Mouse (Mus musculus) retina, adult 2 months (tissue): ENCODE measurements at regions not wholly inside any gene's neighbourhood (a gene's known extent, or its start where the extent isn't known, plus 50 kb on each side); places are given as distances from the start of the nearest gene placed in this dataset.

Experiments
- DNase-seq: peaks from one replicate; pipeline ENCODE4 v3.0.0-alpha.2; 2012; ENCODE audit warnings: low read depth, low spot score

- DNase-seq: no peak
Measured at GRCm38 (mm10) chr11:114174871-114175270, 108.0 kb upstream of the Sdk2 start.

- DNase-seq: no peak
Measured at GRCm38 (mm10) chr11:114168231-114168661, 101.4 kb upstream of the Sdk2 start.

- no peak for DNase-seq
Measured at GRCm38 (mm10) chr11:114165656-114166362, 99.0 kb upstream of the Sdk2 start.

DNA sequence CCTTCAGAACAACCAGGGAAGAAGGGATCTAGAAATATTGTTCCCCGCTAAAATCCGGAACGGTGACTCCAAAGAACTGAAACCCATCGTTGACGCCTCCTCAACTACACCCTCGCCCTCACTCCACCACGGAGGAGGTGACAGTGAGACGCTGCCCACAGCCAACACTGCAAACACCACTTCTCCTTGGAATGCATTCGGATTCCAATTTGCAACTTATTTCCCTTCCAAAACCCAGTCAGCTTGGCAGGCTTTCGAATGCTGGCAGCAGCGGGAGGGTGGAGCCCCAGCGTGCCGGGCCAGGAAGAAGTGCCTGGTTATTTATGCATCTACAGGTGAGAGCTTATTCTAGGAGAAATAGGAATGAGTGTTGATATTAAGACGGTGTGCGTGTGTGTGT lies 85.9 kb upstream of the Sdk2 start:
- no peak for DNase-seq

DNA sequence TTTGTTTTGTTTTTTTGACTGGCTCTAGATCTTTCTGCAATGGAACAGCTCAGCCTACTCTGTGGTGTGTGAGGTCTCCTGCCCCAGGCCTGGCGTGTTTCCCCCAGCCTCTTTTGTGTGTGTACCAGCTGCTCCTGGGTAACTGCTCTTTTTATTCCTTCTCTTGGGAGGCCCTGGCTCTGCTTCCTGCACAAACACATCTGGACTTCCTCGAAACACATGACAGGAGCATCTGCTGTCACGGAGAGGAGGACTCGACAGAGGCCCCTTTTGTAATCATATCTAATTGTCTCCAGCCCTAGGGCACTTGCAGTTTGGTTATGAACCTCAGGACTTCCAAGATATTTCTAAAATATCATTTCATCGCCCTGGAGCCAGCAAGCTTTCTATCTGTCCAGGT lies 79.5 kb upstream of the Sdk2 start:
- no peak for DNase-seq

DNA sequence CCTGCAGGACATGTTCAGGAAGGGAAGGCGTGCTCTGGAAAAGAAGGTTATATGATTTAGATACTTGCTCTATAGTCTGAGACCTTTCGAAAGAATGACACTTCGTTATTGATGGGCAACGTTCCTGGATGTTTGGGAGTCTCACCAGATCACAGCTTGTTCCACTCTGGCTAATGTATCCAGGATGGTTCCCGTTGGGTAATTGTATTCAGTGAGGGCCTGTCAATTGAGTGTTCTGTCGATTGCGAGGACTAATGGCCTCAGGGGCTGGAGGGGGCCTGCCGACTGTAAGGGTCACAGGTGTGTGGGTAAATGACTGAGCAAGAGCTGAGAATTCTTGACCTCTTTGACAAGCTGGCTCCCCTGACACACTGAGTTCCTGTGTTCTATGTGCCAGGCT lies 62.4 kb upstream of the Sdk2 start:
- DNase-seq: no peak

GRCm38 (mm10) chr11:114128841-114129240 lies 62.0 kb upstream of the Sdk2 start:
- no peak for DNase-seq

- DNase-seq: no peak
Measured at GRCm38 (mm10) chr11:114127426-114127825, 60.6 kb upstream of the Sdk2 start.

GRCm38 (mm10) chr11:114122175-114122574 lies 55.3 kb upstream of the Sdk2 start:
- DNase-seq: no peak

DNA sequence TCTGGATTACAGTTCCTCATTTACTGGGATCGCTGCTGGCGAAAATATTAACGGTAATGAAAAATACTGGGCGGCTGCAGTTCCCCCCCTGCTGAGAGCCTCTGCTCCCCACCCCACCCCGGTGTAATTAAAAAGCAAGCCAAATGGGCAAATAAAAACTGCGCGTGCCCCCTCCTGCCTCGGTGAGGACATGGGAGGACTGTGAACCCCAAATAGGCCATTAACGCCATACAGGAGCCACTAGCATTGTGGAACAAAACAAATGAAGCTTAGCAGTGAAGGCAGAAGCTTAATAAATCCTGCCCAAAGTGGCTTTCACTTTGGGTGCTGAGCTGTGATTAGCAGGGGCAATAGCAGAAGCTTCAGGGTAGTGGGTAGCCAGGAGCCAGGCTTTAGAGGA lies 52.3 kb upstream of the Sdk2 start:
- no peak for DNase-seq
